Mouse (Mus musculus): ENCODE measurements around the gene Dtd2.

- no peak for TF ChIP-seq CTCF (IDR thresholded peaks at IDR 0.05; ENCODE audit: borderline replicate concordance, insufficient read depth, low read depth, low read length)
- TF ChIP-seq POLR2A (IDR thresholded peaks at IDR 0.05; ENCODE audit: borderline replicate concordance, insufficient read depth, low read length), result no peak
These were observed 38.2 kb downstream of the Dtd2 start for GRCm38 (mm10) chr12:51967915-51968595.

Data from cerebellum, adult 2 months (tissue).